Mouse (Mus musculus): ENCODE measurements around the gene Elf1. TPM values are rescaled to one million over a fixed set of nuclear protein-coding genes. Genes with fewer than 3 reads are reported as not detected.
"Not testable (repeated sequence)": the region's sequence is repeated elsewhere in the genome, so short reads cannot be mapped to it uniquely, and the experiment has no call there.

Gene Elf1
- total RNA-seq, 4 experiments from 2014 or later: 3.0 to 4.3 (median 4.0) TPM

DNA sequence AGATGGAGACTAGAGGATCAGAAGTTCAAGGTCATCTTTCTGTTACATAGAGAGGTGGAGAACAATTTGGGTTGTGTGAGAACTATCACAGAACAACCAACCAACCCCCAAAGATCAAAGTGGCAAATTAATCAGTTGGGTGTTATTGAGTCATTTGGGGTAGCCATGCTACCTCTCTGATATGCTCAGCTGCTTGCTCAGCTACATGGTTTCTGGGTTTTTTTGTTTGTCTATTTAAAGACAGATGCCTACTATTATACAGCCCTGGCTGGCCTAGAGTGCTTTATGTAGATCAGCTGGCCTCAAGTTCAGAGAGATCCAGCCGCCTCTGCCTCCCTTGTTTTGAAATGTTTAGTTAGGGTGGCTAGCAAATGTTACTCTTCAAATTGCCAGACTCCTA, 40.1 kb downstream of the Elf1 start:
- DNase-seq (ENCODE audit: low spot score in 2 of 2): no peak

DNA sequence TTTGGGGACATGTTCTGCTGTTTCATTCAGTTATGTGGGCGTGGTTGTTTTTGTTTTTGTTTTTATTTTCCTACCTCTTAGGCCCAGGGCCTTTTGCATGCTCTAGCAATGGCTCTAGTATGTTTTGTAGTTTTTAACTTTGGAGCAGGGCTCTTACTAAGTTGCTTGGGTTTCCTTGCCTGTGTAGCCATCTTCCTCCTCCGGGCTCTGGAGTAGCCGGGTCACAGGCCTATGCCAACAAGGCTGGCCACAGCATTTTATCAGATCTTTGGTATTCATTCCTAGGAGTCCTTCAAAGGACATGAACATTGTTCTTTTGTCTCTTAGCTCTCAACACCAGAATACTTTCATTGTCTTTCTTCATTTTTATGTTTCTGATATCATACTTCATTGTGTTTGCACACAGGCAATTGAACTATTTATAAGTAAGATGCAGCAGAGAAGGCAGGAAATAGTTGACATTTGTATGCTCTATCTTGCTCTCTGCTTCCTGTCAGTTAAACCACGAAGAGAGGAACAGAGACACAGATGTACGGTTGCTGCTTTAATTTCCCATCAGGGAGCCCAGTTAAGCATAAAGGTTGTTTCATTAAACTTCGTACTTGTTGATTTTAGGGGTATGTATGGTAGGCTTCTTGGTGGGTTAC, 40.6 kb downstream of the Elf1 start:
- no peak for DNase-seq (ENCODE audit: low spot score in 2 of 2)

DNA sequence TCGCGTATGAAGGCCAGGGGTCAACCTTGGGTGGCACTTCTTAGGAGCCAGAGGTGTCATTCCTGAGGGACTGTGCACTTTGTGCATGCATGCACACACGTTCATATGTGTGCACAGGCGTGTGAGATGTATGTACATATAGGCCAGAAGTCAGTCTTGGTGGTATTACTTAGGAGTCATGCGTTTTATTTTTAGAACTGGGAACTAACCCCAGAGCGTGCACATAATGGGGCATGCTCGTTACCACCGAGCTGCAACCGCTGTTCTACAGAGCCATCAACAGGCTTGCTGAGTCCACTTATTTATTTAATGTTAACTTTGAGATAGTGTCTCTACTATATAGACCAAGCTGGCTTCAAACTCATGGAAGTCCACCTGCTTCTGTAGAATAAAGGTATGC, 41.4 kb downstream of the Elf1 start:
- no peak for DNase-seq (ENCODE audit: low spot score in 2 of 2)

DNA sequence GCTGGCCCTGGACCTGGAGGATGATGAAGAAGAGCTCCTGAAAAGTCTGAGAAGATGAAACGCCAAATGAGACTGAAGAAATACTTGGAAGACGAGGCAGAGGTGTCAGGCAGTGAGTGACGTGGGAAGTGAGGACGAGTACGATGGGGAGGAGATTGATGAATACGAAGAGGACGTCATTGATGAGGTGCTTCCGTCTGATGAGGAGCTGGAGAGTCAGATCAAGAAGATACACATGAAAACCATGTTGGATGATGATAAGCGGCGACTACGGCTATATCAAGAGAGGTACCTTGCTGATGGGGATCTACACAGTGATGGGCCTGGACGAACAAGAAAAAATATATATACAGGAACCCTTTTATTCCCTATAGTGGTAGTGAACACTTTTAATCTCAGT, 45.1 kb downstream of the Elf1 start:
- DNase-seq (ENCODE audit: low spot score in 2 of 2): not testable (repeated sequence)

DNA sequence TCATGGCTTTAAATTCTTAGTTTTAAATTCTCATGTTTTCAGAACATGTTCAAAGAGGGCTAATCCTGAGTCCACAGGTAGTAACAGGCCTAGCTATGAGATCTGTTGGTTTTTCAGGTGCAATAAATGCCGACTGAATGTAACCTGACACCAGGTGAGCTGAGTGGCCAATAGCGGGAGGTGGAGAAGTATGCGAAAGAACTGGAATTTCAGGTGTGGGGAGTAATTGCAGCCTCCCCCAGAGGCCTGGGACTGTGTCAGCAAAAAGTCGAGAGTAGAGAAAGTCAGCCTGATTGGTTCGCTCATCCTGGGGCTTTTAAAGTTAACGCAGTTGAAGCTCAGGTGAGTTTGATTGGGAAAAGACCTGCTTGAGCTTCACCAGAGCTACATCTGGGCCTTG, 46.7 kb downstream of the Elf1 start:
- no peak for DNase-seq (ENCODE audit: low spot score in 2 of 2)

DNA sequence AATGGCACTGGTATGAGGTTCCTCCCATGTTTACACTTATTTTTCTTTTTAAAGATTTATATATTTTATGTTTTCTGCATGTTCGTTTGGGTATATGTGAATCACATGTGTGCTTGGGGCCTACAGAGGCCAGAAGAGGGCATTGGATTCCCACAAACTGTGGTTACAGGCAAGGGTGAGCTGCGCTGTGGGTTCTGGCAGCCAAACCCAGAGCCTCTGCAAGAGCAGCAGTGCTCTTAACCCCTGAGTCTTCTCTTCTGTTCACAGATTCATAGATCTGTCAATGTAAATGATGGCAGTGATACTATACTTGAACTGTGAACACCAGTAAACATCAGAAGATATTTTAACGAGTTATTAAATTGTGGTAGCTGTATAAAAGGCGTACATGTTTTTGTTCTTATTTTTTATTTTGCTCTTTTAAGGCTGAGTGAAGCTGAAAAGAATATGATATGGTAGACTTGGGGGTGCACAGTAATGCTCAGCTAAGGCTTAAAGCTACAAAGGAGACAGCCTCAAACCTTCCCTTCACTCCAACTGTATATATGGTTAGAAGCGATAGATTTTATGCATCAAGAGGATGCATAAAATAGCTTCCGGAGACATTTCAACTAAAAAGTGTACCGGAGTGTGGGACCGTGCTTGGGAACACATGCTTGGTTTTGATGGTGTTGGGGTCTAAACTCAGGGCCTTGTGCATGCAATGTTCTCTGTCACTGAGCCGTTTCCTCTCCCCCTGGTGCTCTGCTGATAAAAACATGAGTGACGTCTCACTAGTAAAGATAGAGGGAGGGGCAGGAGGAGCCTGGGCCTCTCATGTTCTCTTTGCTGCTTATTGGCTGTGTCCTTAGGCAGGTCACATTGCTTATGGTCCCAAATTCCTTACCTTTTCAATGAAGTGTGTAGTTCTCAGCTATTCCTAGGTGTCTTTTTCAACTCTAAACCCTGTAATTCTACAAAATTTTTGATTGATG, 48.9 kb downstream of the Elf1 start:
- DNase-seq (ENCODE audit: low spot score in 2 of 2): no peak

DNA sequence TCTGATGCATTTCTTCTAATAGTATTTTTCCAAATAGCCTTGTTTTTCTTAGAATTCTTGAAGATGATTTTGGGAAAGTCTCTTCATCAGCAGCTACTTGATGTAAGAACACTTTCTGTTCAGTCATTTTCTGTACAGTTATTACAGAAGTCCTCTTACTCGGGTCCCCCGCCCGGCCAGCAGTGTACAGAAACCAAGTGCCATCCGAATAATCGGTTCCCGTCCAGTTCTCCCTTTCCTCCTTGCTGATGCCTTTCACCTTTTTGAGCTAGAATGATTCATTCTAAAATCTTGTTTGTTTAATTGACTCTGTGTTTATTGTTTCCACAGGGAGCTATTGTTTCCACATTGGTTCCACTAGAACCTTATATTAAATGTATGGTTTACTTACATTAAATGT, 49.8 kb downstream of the Elf1 start:
- DNase-seq (ENCODE audit: low spot score in 2 of 2): no peak

DNA sequence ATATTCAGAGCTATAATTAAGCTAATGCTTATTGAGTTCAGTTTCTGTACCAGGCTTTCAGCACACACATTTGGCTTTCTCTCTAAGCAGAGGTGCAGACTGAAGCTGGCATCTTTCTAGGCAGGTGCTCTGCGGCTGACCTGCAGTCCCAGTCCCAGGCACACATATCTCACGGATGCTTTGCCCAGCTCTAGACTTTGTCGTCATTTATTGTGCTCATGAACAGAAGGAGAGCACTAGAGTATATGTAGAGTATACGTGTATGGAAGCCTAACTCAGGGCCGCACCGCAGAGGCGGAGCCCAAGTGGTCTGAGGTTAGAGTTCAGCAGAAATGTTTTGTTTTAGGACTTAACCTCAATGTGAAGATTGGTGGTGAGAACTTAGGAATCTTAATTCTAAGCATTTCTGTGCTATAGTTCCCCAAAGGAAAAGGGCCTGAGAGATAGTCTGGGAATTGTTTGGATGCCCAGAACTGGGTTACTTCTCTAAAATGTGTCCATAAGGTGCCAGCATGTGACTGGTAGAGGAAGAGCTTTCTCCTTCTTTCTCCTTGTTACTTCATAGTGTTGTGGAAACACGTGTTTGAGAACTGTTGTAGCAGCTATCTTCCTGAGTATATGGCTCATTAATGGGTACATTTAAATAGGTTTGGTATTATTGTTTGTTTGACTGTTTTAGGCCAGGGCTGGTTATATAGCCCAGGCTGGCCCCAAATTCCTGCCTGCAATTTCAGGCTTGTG, 51.2 kb downstream of the Elf1 start:
- DNase-seq (ENCODE audit: low spot score in 2 of 2): no peak

DNA sequence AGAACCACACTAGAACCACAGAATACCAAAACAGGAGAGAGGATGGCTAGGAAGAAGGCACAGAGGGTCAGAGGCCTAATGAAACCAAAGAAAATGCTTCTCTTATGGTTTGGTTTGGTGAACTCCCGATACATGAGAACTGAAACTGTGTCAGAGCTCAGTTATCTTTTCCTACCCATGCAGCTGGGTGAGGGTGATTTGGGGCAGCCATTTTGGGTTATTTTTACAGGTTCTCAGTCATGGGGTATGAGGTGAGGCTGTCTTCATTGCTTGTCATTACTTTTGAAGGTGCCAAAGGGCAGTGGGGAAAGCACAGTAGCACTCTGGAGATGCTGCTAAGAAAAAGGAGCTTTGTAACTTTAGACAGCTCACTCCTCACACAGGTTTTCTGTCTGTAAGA, 52.4 kb downstream of the Elf1 start:
- DNase-seq (ENCODE audit: low spot score in 2 of 2): no peak

DNA sequence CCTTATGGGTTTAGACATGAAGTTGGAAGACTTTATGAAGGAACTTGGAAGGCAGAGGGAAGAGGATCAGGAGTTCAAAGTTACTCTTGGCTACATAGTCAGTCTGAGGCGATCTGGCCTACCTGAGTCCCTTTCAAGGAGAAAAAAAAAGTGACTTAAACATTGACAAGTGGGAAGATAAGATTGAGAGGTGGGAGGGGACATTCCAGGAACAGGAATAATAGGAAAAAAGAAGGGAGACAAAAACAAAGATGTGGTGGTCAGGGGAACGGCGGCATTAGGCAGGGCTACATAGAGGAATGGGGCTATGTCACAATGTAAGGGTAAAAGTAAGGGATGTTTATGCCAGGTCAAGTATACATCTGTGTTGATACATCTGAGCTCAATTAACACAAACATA, 53.2 kb downstream of the Elf1 start:
- DNase-seq (ENCODE audit: low spot score in 2 of 2): no peak

DNA sequence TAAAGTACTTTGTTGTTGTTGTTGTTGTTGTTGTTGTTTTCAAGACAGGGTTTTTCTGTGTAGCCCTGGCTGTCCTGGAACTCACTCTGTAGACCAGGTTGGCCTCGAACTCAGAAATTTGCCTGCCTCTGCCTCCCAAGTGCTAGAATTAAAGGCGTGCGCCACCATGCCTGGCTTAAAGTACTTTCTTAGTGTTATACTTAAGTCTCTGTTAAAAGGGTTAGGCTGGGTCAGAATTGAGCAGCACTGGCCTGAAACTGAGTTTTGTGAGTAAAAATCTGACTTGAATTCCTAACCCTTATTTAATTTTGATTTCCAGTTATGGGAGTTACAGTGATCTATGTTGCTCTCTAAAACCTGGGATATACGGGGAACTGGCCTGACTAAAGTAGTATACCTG, 53.7 kb downstream of the Elf1 start:
- DNase-seq (ENCODE audit: low spot score in 2 of 2): not testable (repeated sequence)

DNA sequence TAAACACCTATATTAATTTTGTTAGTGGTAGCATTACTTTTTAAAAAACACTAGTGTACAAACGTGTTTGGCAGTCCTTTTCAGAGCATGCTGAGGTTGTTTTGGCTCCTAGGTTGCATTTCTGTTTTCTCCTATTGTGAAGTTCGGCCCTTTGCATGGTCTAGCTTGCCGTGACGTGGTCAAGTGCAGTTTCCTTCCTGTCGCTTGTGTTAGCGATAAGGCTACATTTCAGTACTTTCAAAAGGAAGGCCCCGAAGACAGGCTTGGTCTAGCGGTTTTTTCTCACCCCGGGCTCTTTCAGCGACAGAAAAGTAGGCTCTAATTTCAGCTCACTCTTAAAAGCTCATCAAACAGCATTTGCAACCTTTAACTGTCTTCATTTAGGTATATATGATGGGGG, 54.3 kb downstream of the Elf1 start:
- DNase-seq (ENCODE audit: low spot score in 2 of 2): no peak

DNA sequence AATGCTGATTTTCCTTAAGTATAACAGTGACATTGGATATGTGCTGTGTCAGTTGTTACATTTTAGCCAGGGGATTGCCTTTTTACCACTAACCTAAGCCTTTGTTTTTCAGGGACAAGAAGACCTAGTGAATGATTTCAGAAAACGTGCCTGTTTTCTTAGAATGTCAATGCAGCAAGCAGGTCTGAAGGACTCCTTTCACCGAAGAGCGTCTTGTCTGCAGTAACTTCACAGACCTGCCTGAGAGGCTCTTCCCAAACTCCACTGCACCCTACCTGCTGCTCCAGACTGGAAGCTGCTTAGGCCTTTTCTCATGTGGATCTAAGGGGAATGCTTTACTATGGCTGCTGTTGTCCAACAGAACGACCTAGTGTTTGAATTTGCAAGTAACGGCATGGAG, 55.0 kb downstream of the Elf1 start:
- no peak for DNase-seq (ENCODE audit: low spot score in 2 of 2)

DNA sequence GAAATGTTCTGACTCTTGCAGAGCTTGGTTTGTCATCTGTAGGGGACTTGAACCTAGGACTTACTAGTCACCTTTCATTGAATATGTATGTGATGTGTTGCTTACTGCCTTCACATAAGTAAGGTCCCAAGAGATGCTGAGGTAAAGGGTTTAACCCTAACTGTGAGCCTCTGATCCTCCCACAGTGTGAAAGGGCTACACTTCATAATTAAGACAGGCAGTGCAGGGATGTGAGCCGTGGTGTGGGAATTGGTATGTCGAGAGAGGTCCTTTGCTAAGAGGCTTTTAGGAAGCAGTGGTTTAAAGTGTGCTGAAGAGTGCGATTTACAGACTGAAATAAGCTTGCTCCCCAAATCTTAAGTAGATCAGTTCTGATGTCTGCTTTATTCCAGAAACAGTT, 55.8 kb downstream of the Elf1 start:
- DNase-seq (ENCODE audit: low spot score in 2 of 2): no peak

DNA sequence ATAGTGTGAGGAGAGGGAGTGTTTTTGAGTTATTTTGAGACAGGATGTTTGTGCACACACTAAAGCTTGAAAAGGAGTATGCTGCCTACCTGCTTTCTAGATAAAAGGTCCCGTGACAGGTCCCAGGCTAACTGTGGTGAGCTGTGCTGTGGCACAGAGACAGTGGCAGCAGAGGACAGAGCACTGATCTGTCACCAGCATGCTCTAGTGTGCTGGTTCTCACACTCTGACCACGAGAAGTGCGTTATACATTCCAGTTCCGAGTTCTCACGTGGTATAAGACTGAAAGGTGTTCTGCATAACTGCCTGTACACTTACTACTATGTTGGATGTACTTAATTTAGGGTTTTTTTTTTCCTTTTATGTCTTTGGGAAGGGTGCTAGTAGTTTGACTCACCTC, 56.5 kb downstream of the Elf1 start:
- no peak for DNase-seq (ENCODE audit: low spot score in 2 of 2)

DNA sequence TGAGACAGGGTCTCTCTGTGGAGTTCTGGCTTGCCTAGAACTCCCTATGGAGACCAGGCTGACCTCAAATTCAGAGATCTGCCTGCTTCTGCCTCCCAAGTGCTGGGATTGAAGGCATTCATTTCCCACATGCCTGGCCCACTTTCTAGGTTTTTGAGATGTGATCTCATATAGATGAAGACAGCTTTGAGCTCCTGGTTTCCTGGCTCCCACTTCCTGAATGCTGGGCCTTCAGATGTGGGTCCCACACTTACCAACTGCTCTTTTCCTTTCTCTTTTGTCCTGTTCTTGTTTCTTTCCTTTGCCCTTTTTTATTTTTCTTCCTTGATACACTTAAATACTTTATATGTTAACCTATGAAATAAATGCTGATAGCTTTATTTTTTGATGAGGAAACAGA, 56.9 kb downstream of the Elf1 start:
- DNase-seq (ENCODE audit: low spot score in 2 of 2): no peak

DNA sequence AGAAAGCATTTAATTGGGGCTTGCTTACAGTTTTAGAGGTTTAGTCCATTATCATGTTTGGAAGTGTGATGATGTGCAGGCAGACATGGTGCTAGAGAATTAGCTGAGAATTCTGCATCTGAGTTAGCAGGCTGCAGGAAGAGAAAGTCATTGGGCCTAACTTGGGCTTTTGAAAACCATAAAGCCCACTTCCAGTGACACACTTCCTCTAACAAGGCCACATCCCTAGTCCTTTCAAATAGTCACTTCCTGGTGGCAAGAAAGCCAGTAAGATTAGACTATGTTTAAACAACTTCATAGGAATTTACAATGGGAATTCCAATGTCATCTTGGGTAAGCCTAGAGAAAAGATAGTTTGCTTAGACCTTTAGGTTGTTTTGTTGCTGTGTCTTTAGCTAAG, 60.6 kb downstream of the Elf1 start:
- no peak for DNase-seq (ENCODE audit: low spot score in 2 of 2)

DNA sequence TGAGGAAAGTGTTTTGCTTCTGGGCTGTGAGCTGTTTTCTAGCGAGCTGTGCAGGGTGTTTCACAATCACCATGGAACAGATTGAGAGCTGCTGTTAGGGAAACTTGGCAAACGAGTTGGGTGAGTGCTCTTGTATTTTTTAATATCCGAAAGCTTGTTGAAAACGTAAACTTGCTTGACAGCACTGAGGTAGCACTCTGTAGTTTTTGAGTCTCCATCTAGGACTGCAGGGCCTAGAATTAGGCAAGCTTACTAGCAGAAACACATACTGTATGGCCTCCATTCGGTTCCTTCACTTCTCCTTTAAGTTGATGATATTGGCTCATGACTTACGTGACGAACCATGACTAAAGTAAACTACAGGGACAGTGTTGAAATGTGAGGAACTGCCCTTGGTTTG, 68.3 kb downstream of the Elf1 start:
- DNase-seq (ENCODE audit: low spot score in 2 of 2): no peak

DNA sequence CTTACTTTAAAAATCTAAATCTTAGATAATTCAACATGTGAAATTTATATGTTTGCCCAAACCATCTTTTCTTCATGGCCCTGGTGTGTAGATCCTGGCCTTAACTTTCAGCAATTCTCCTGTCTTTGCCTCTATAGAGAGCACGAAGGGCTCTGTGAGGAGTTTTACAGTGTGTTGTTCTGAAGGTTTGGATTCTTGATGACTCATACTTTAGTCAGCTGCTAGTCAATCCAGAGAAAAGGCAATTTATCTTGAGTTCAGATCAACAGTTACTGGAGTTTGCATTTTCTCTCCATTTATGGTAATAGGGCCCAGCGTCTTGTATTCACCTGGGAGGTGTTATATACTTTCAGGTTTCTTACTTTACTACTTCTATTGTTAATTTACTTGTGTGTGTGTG, 70.9 kb downstream of the Elf1 start:
- DNase-seq (ENCODE audit: low spot score in 2 of 2): no peak

DNA sequence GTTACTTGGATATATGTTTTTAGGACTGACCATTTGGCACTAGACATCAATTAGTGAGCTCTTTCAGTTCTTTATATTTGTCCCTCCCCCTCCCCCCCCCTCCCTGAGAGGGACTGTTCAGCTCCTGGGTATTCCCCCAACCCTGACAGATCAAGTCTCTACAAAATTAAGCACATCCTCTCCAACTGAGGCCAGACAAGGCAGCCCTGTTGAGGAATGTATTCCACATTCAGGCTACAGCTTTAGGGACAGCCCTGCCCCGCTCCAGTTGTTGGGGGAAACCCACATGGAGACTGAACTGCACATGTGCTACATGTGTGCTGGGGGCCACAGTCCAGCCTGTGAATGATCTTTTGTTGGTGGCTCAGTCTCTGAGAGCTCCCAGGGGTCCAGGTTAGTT, 71.9 kb downstream of the Elf1 start:
- no peak for DNase-seq (ENCODE audit: low spot score in 2 of 2)

DNA sequence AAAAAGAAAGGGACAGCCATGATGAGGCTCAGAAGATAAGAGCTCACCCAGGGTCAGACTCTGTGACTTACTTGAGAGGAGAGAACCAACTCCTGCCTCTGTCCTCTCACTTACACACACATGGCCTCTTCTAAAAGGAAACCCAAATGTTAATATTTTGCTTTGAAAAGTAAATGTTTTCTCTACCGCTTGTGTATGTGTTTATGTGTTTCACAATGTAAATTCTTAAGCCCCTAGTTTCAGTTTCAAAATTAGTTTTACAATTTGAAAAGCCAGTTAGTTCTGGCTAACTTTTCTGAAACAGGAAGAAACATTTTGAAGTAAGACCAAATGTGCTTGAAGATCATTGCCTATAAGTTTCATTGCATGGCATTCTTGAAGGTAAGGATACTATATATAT, 76.8 kb downstream of the Elf1 start:
- no peak for DNase-seq (ENCODE audit: low spot score in 2 of 2)

DNA sequence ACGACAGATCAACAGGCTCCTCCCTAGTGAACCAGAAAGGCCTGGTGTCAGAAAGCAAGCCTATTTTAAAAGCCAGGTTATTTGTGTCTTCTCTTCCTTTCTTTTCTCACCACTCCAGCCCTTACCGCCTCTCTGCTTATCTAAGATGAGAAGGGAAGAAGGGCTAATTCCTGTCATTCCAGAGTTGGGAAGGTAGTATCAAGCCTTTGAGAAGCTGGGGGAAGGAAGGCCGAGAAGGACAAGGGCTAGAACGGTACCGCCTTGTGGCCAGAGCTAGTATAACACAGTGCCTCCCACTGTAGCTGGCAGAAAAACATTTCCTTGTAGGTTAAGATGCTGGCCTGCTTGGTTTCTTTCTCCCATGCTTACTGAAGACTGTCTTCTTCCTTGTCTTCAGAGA, 81.8 kb downstream of the Elf1 start:
- peak; percentile 14 to 24 for DNase-seq (ENCODE audit: low spot score in 2 of 2)
